Mouse (Mus musculus) adrenal gland, postnatal 10 days (tissue): ENCODE results near the gene Timm22. TPM values are rescaled to one million over a fixed set of nuclear protein-coding genes. Genes with fewer than 3 reads are reported as not detected.
A peak's percentile ranks its signal among the peaks of the same experiment; 100 is the strongest.

Source experiments
- DNase-seq: peaks from one replicate; pipeline ENCODE4 v3.0.0; 2021; ENCODE audit warnings: mixed read lengths
- total RNA-seq, 2 experiments: library from RNA; stranded (reverse); gene quantifications; 2 replicates each; pipeline ENCODE4 v1.2.3; 2021

Timm22 gene
- total RNA-seq, 2 experiments from 2014 or later = 45.2 to 47.5 TPM

DNA sequence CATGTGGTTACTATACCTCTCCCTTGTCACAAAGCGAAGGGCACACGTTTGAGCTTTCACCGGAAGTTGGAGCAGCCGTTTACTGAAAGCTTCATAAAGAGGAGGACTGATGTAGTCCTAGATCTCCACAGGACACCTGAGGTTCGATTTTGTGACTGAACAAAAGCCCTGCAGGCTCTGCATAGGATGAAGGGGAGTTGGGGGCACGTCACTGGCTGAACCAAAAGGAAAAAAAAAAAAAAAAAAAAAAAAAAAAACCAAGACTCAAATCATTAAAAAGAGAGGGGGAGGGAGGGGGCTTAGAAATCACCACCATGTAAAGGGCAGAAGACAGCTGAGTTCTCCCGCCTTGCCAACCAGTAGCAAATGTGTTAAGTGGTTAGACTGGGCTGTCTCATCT is 18.0 kb upstream of the Timm22 start:
- no peak for DNase-seq

DNA sequence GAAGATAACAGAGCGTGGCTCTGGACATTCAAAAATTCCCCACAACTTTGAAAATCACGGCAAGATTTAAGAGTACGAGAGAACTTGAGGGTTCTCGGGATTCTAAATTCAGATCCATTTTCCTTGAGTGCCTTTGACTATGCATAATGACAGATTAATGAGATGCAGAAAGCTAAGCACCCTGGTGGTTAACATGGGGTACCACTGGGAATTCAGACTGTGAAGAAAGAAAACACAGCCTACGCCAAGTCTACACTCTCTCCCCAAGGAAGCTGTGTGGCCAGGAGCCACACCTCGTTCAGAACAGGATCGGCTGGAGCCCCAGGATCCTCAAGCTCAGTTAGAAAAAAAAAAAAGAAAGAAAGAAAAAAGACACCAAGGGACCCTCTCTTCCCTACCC is 14.2 kb upstream of the Timm22 start:
- no peak for DNase-seq

- no peak for DNase-seq
Measured at GRCm38 (mm10) chr11:76392996-76393395, 13.8 kb upstream of the Timm22 start.

DNA sequence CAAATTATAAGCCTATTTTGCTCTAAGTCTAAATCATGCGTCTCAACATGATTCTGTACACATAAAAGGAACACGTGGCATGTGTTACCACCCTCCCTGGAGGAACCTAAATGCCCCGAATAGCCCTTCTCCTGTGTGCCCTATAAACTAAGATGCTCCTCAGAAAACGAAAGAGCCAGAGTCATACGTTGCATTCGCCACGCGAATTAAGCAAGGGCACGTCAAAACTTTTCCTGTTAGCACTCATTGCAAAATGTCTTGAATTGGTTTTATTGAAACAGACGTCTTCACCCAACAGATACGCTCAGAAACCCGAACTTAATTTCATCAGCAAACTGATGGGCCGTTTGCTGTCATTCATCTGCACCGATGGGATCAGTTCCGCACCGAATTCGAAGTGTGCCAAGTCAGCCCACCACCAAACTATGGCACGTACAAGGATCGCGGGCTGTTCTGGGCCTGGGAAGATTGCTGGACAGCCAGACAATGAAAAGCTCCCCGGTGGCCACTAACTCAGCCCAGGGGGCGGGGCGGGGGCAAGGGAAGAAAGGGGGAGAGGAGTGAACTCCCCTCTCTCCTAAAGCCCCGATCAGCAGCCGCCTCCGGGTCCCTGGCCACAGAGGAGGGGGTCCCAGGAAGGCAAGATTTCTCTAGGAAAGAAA is 9.0 kb upstream of the Timm22 start:
- peak; percentile 60 for DNase-seq

DNA sequence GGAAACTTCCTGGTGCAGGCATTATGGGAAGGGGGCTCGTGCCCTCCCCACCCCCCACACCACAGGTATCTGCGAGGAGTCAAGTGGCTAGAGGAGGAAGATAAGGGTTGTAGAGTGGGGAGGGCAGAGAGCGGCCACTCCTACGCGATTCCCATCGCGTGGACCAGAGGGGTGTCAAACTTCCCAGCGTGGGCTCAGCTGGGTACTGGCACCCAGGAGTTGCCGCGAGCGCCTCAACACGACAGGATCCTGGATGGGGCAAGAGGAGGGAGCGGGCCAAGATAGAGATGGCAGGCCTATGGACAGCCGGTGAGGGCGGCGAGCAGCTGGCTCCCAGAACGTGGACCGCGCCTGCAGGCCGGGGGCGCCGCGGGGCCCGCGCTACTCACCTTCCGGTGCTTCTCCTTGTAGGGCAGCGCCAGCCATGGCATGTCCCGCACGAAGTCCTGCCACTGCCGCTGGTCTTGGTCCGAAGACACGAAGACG is 8.4 kb upstream of the Timm22 start:
- DNase-seq = peak; percentile 68

GRCm38 (mm10) chr11:76398798-76399586 is 7.8 kb upstream of the Timm22 start, which contains the start of gene Nxn:
Gene Nxn (minus strand): TSS chr11:76399140.
- DNase-seq = peak; percentile 97

DNA sequence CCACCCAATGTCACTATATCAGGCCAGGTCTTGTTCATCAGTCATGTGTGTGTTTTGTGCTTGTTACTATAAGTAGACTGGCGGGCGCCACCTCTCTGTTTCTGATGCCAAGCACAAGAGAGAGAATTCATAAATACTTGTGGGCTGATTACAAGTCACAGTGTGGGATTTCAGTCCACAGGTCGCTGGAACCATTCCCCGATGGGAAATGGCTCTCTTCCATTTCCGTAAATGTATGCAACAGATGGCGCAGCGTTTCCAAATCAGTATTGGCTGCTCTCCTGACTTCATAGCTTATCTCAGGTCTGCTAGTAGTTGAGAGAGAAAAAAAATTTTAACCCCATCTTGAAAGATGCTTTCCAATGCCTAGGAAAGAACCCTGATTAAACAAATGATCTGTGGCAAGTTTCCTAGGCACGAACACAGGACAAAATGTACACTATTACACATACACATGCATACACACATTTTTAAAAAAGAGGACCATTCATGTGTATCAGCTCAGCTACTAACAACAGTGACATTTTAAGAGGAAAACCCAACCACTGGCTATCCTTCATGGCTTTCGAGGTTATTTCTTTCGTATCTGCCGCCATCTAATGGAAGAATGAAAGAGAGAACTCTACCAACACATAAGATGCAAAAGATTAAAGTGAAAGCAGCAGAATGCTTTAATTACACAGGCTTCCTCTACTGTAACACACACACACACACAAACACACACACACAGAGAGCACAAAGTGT is 7.0 kb upstream of the Timm22 start:
- DNase-seq = peak; percentile 41

- no peak for DNase-seq
Measured at GRCm38 (mm10) chr11:76401398-76401797, 5.4 kb upstream of the Timm22 start.

GRCm38 (mm10) chr11:76405113-76405512 is 1.6 kb upstream of the Timm22 start:
- DNase-seq = no peak

DNA sequence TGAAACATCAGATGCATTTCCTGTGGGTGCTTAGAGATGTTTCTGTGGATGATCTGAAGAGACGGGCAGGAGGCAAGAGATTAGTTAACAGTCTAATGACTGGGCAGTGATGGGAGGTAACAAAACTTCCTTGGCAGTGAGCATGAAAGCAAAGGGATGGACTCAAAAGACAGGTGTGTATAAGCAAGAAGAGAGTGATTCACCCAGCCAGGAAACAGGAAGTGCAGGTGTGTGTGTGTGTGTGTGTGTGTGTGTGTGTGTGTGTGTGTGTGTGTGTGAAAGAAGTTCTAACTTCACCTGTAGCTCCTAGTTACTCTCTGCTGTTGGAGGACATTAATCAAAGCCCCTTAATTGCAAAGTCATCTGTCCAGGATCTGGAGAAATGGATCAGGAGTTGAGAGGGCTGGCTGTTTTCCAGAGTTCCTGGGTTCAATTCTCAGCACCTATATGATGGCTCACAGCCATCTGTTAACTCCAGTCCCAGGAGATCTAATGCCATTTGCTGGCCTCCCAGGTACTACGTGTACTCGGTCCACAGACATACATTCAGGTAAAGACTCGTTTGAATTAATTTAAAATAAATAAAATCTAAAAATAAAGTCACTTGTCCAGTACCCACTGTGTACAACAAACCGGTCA is 1.0 kb upstream of the Timm22 start:
- no peak for DNase-seq

DNA sequence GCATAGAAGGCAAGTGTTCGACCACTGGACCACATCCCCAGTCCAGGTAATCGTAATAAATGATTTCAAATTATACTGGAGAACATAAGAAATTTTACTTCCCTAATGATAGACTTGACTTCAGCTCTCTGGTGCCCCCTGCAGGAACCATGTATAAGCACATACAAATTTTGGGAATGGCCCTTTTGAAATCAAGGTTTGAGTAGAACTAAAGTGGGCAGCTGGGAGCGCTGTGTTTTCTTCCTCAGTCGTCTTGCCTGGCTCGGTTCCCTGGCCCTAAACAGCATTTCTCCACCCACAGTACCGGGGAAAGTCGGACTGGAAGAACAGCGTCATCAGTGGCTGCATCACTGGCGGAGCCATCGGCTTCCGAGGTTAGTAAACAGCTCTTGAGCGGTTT is 4.1 kb downstream of the Timm22 start:
- peak; percentile 69 for DNase-seq

GRCm38 (mm10) chr11:76413202-76413601 is 6.5 kb downstream of the Timm22 start:
- DNase-seq = no peak

GRCm38 (mm10) chr11:76415001-76415400 is 8.2 kb downstream of the Timm22 start:
- DNase-seq = peak; percentile 67

- DNase-seq = no peak
Measured at GRCm38 (mm10) chr11:76415985-76416384, 9.2 kb downstream of the Timm22 start.

- DNase-seq = peak; percentile 84
Measured at GRCm38 (mm10) chr11:76418423-76418822, 11.7 kb downstream of the Timm22 start.

- peak; percentile 53 for DNase-seq
Measured at GRCm38 (mm10) chr11:76419179-76419578, 12.4 kb downstream of the Timm22 start.

GRCm38 (mm10) chr11:76420896-76421295 is 14.1 kb downstream of the Timm22 start:
- DNase-seq = no peak

- no peak for DNase-seq
Measured at GRCm38 (mm10) chr11:76425749-76426148, 19.0 kb downstream of the Timm22 start.

DNA sequence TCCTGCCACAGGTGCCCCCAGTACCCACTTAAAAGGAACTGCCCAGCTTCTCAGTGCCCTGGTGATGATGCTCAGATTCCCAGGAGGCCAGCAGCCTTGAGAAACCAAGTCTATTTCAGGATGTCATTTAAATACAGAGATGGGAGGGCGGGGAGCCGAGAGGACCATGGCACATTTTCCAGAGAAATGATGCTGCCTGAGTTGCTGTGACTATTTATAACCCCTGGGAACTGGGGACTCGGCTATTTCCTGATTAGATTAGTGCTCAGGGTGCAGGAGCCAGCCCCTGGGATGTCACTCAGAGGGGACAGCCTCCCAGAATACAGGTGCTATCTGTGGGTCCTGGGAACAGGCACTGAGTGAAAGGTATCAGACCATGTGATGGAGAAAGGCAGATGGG is 21.0 kb downstream of the Timm22 start:
- DNase-seq = no peak

GRCm38 (mm10) chr11:76429046-76429445 is 22.3 kb downstream of the Timm22 start:
- peak; percentile 33 for DNase-seq

GRCm38 (mm10) chr11:76429556-76429955 is 22.8 kb downstream of the Timm22 start:
- no peak for DNase-seq

GRCm38 (mm10) chr11:76429966-76430631 is 23.3 kb downstream of the Timm22 start:
- peak; percentile 16 for DNase-seq
